Mouse (Mus musculus): Measurements from ENCODE around the gene Olig2.

Gene Olig2

DNA sequence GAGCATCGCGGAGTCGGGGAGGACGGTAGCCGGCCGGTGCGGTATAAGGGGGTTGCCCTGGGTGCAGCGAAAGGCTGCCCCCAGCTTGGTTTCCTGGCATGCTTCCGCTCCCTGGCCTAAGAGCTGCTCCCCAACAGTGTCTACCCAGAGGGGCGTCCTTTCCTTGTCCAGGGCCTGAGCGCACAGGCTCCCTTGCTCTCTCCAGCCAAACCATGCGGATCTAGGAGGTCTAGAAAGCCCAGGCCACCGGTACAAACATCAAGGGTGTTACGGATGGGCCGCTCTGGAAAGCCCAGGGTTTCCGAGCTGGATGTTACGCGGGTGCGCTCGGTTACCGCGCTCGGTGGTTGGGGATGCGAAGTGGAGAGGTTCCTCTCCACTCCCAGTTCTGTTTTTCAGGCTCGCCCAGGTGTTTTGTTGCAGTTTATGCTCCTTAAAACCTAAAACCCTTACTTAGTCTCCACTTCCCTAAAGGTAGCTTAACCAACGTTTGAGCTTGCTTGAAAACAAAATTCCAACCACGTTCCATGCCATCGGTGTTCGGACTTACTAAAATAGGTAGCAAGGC lies 45.8 kb downstream of the Olig2 start:
- peak; percentile 13 for DNase-seq

DNA sequence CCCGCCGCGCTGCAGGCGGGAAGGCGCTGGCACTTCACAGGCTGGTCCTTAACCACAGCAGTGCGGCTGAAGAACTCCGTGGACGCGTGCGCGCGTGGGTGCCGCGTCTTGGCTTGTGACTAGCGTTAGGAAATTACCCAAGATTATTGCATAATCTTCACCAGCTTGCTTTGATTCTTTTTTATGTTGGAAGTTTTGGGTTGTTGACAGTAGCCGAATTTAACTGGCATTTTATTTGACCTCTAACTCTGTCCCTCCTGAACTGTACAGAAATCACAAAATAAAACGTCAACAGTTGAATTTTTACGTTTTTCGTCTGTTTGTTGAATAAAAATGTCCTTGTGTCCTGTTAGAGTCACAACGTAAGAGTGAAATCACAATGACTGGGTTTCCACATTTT lies 46.4 kb downstream of the Olig2 start:
- DNase-seq: peak; percentile 30
